Mouse (Mus musculus) forebrain, embryonic 12.5 days (tissue): Measurements from ENCODE around the gene Hoxa4. TPM values are rescaled to one million over a fixed set of nuclear protein-coding genes. Genes with fewer than 3 reads are reported as not detected.

Experiments
- ATAC-seq: fragments of 200-750 bp; cut with Nextera tagmentation; 2 replicates; pipeline ENCODE4 v1.8.0; 2017; ENCODE audit warnings: moderate TSS enrichment; ENCODE audit not compliant: low FRiP score
- H3K27ac ChIP-seq: fragments of 300-500 bp; sonication (generic); 2 replicates; pipeline ENCODE4 v1.5.1; 2016; ENCODE audit warnings: mild to moderate bottlenecking
- H3K27me3 ChIP-seq: fragments of 300-500 bp; sonication (generic); 2 replicates; pipeline ENCODE4 v1.6.1; 2016; ENCODE audit warnings: mild to moderate bottlenecking
- H3K36me3 ChIP-seq: fragments of 300-500 bp; sonication (generic); replicated peaks from 2 replicates; pipeline ENCODE4 v1.6.1; 2016; ENCODE audit warnings: mild to moderate bottlenecking
- H3K4me1 ChIP-seq: fragments of 300-500 bp; sonication (generic); 2 replicates; pipeline ENCODE4 v1.6.1; 2016
- H3K4me2 ChIP-seq: fragments of 300-500 bp; sonication (generic); 2 replicates; pipeline ENCODE4 v1.6.1; 2016; ENCODE audit warnings: mild to moderate bottlenecking, moderate library complexity
- H3K4me3 ChIP-seq: fragments of 300-500 bp; sonication (generic); replicated peaks from 2 replicates; pipeline ENCODE4 v1.5.1; 2016; ENCODE audit warnings: mild to moderate bottlenecking
- H3K9ac ChIP-seq: fragments of 300-500 bp; sonication (generic); 2 replicates; pipeline ENCODE4 v1.6.1; 2016; ENCODE audit warnings: mild to moderate bottlenecking
- H3K9me3 ChIP-seq: fragments of 300-500 bp; sonication (generic); 2 replicates; pipeline ENCODE4 v1.6.1; 2016
- WGBS: fragments of 180-500 bp; shearing (Covaris S2); methylation state at CpG from one replicate; pipeline ENCODE4 v1.1.7; 2016; 5-methylcytosine and 5-hydroxymethylcytosine counted together
- polyA plus RNA-seq: library from polyadenylated mRNA; unstranded; fragments of >200 nt; fragmentation: Nextera tagmentation; extraction: Ambion mirVana; gene quantifications from 2 replicates; pipeline ENCODE4 v1.2.1, GENCODE M21; 2016

The Hoxa4 gene
- polyA plus RNA-seq = not detected in 2 replicates

GRCm38 (mm10) chr6:52190906-52191810 lies at the start of gene Hoxa4:
Gene Hoxa4, minus strand, starts transcription at chr6:52191753.
- ATAC-seq = no peak
- Histone ChIP-seq H3K9me3 (no peaks in the 10 kb centered on the region), H3K27me3 (peaks cover 98% of the 10 kb centered on the region), H3K36me3 (no peaks in the 10 kb centered on the region), H3K4me2 (peak within 1 kb of the TSS; percentile 57), H3K4me3 (peak within 1 kb of the TSS; percentile 40), H3K4me1 (peaks cover 11% of the 10 kb centered on the region), H3K9ac (peak within 1 kb of the TSS; percentile 33; the same call in 1 of the 2 replicates), H3K27ac (no peak within 1 kb of the TSS)
- WGBS = 1% methylated on average over 86 of the region's 102 CpGs

GRCm38 (mm10) chr6:52241001-52241621 lies 49.6 kb upstream of the Hoxa4 start:
- H3K9ac ChIP-seq = no peak overlapping the region
- no peak for ATAC-seq
- H3K4me1 ChIP-seq = peaks cover 6% of the 10 kb centered on the region; the same call in 1 of the 2 replicates
- WGBS = 3% methylated on average over 9 of the region's 9 CpGs
- no peaks in the 10 kb centered on the region for H3K9me3 ChIP-seq
- H3K36me3 ChIP-seq = no peaks in the 10 kb centered on the region
- no peak overlapping the region for H3K4me2 ChIP-seq
- no peak overlapping the region for H3K27ac ChIP-seq
- peaks cover 94% of the 10 kb centered on the region for H3K27me3 ChIP-seq
- no peak overlapping the region for H3K4me3 ChIP-seq

GRCm38 (mm10) chr6:52240389-52241000 lies 48.9 kb upstream of the Hoxa4 start, which contains the start of gene Hoxa10:
Gene Hoxa10, minus strand, starts transcription at chr6:52240854.
- Histone ChIP-seq H3K27me3 (peaks cover 94% of the 10 kb centered on the region), H3K9me3 (no peaks in the 10 kb centered on the region), H3K27ac (no peak within 1 kb of the TSS), H3K4me2 (0 out of 2 replicates have a peak within 1 kb of the TSS, but pooled peaks have one; percentile 10), H3K36me3 (no peaks in the 10 kb centered on the region), H3K4me1 (peaks cover 6% of the 10 kb centered on the region; the same call in 1 of the 2 replicates), H3K4me3 (peak within 1 kb of the TSS; percentile 13; the same call in 1 of the 2 replicates), H3K9ac (no peak within 1 kb of the TSS)
- ATAC-seq = no peak
- 2% methylated on average over 35 of the region's 35 CpGs for WGBS

- H3K9me3 ChIP-seq = no peaks in the 10 kb centered on the region
- 0 out of 2 replicates have a peak overlapping the region, but pooled peaks have one; percentile 10 for H3K4me2 ChIP-seq
- no peak overlapping the region for H3K27ac ChIP-seq
- no peak for ATAC-seq
- H3K36me3 ChIP-seq = no peaks in the 10 kb centered on the region
- H3K27me3 ChIP-seq = peaks cover 94% of the 10 kb centered on the region
- no peak overlapping the region for H3K9ac ChIP-seq
- peak overlapping the region; percentile 13; the same call in 1 of the 2 replicates for H3K4me3 ChIP-seq
- 1% methylated on average over 30 of the region's 30 CpGs for WGBS
- H3K4me1 ChIP-seq = 0 out of 2 replicates have a peak, but pooled peaks cover 4% of the 10 kb centered on the region
These were observed 48.3 kb upstream of the Hoxa4 start for GRCm38 (mm10) chr6:52239625-52240388.

GRCm38 (mm10) chr6:52238976-52239375 lies 47.4 kb upstream of the Hoxa4 start:
- H3K9ac ChIP-seq = no peak overlapping the region

GRCm38 (mm10) chr6:52238155-52238545 lies 46.6 kb upstream of the Hoxa4 start:
- H3K4me2 ChIP-seq = no peak overlapping the region
- no peak for ATAC-seq
- no peaks in the 10 kb centered on the region for H3K9me3 ChIP-seq
- H3K4me1 ChIP-seq = 0 out of 2 replicates have a peak, but pooled peaks cover 4% of the 10 kb centered on the region
- no peak overlapping the region for H3K9ac ChIP-seq
- no peaks in the 10 kb centered on the region for H3K36me3 ChIP-seq
- peaks cover 94% of the 10 kb centered on the region for H3K27me3 ChIP-seq
- no peak overlapping the region for H3K27ac ChIP-seq
- no peak overlapping the region for H3K4me3 ChIP-seq
- WGBS = 2% methylated on average over 7 of the region's 7 CpGs

More at GRCm38 (mm10) chr6:52238976-52239375, 47.4 kb upstream of the Hoxa4 start:
- Histone ChIP-seq H3K4me1 (0 out of 2 replicates have a peak, but pooled peaks cover 4% of the 10 kb centered on the region), H3K27ac (no peak overlapping the region), H3K36me3 (no peaks in the 10 kb centered on the region), H3K27me3 (peaks cover 94% of the 10 kb centered on the region), H3K9me3 (no peaks in the 10 kb centered on the region), H3K4me2 (no peak overlapping the region), H3K4me3 (no peak overlapping the region)
- no peak for ATAC-seq
- WGBS = 1% methylated on average over 7 of the region's 7 CpGs

- Histone ChIP-seq H3K9ac (no peak overlapping the region), H3K27ac (no peak overlapping the region), H3K36me3 (no peaks in the 10 kb centered on the region), H3K4me1 (0 out of 2 replicates have a peak, but pooled peaks cover 4% of the 10 kb centered on the region), H3K4me3 (no peak overlapping the region), H3K9me3 (no peaks in the 10 kb centered on the region), H3K27me3 (peaks cover 94% of the 10 kb centered on the region), H3K4me2 (no peak overlapping the region)
- no peak for ATAC-seq
- 9% methylated on average over 10 of the region's 10 CpGs for WGBS
These were observed 46.0 kb upstream of the Hoxa4 start for GRCm38 (mm10) chr6:52237346-52238154.

GRCm38 (mm10) chr6:52236806-52237205 lies 45.3 kb upstream of the Hoxa4 start:
- no peak overlapping the region for H3K4me2 ChIP-seq
- H3K9ac ChIP-seq = no peak overlapping the region
- no peak overlapping the region for H3K27ac ChIP-seq
- H3K27me3 ChIP-seq = peaks cover 94% of the 10 kb centered on the region
- H3K4me3 ChIP-seq = no peak overlapping the region
- 11% methylated on average over 3 of the region's 3 CpGs for WGBS
- 0 out of 2 replicates have a peak, but pooled peaks cover 4% of the 10 kb centered on the region for H3K4me1 ChIP-seq
- H3K9me3 ChIP-seq = no peaks in the 10 kb centered on the region
- ATAC-seq = no peak
- no peaks in the 10 kb centered on the region for H3K36me3 ChIP-seq

- H3K4me3 ChIP-seq = no peak overlapping the region
- H3K27ac ChIP-seq = no peak overlapping the region
- H3K9ac ChIP-seq = no peak overlapping the region
- 18% methylated on average over 6 of the region's 6 CpGs for WGBS
- H3K4me1 ChIP-seq = 0 out of 2 replicates have a peak, but pooled peaks cover 4% of the 10 kb centered on the region
- H3K36me3 ChIP-seq = no peaks in the 10 kb centered on the region
- no peak overlapping the region for H3K4me2 ChIP-seq
- ATAC-seq = no peak
- no peaks in the 10 kb centered on the region for H3K9me3 ChIP-seq
- peaks cover 90% of the 10 kb centered on the region for H3K27me3 ChIP-seq
These were observed 44.3 kb upstream of the Hoxa4 start for GRCm38 (mm10) chr6:52235866-52236265.

GRCm38 (mm10) chr6:52235267-52235666 lies 43.7 kb upstream of the Hoxa4 start:
- Histone ChIP-seq H3K4me2 (no peak overlapping the region), H3K27me3 (peaks cover 90% of the 10 kb centered on the region), H3K4me1 (0 out of 2 replicates have a peak, but pooled peaks cover 3% of the 10 kb centered on the region), H3K27ac (no peak overlapping the region), H3K9ac (no peak overlapping the region), H3K9me3 (no peaks in the 10 kb centered on the region), H3K4me3 (no peak overlapping the region), H3K36me3 (no peaks in the 10 kb centered on the region)
- 37% methylated on average over 9 of the region's 9 CpGs for WGBS
- no peak for ATAC-seq
